Mouse (Mus musculus): ENCODE data around the gene Kctd14. TPM values are rescaled to one million over a fixed set of nuclear protein-coding genes. Genes with fewer than 3 reads are reported as not detected.

Kctd14 gene
- polyA plus RNA-seq, 1 experiment from 2014 or later, result 0.58 TPM

DNA sequence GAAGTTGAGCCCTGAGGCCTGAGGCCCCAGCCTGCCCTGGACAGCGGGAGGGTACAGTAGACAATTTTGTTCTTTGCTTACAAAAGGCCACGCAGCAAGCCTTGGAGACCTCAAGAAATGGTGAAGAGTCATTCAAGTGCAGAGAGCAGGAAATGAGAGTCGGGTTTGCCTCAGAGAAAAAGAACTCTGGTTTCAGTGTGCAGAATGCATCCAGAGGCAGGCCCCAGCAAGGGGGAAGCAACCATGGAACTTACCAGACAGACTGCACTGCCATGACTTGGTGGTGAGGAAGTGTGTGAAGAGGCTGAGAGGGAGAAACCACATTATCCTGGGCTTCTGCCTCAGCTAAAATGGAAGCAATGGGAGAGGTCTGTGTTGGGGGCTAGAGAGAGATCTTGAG, 4.5 kb downstream of the Kctd14 start:
- no peaks in the 10 kb centered on the region for H3K27me3 ChIP-seq (ENCODE audit: control insufficient read depth, insufficient read depth, low read length)
- no peak for ATAC-seq (ENCODE audit: low FRiP score, low TSS enrichment)
- no peak overlapping the region for H3K27ac ChIP-seq (ENCODE audit: low read depth, low read length)
- WGBS, result 53% methylated on average over 3 of the region's 3 CpGs
- H3K9ac ChIP-seq (ENCODE audit: low read depth, low read length), result no peak overlapping the region
- no peak overlapping the region for H3K4me2 ChIP-seq (replicated peaks; ENCODE audit: low read depth, low read length)
- H3K36me3 ChIP-seq (ENCODE audit: control insufficient read depth, insufficient read depth, low read length), result no peaks in the 10 kb centered on the region
- no peak overlapping the region for H3K4me3 ChIP-seq (ENCODE audit: low read length)
- no peaks in the 10 kb centered on the region for H3K9me3 ChIP-seq (ENCODE audit: control insufficient read depth, low read length)
- H3K4me1 ChIP-seq (ENCODE audit: control insufficient read depth, insufficient read depth, low read length), result peaks cover 5% of the 10 kb centered on the region; the same call in 1 of the 2 replicates

DNA sequence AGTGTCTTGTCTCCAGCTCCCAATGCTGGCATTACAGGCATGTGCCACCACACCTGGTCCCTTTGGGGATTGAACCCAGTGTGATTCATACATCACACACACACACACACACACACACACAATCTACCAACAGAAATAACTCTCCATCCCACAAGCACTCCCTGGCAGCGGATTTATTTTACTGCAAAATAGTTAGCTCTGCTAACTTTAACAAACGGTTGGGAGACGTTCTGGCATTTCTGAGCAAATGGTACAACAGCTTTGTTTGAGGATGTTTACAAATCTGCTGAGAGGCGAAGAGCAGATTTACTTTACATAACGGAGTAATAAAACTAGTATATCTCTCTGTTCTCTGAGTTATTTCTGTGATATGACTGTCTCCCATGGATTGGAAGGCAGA, 21.9 kb downstream of the Kctd14 start:
- WGBS, result 86% methylated on average over 5 of the region's 5 CpGs
- Histone ChIP-seq H3K9me3 (ENCODE audit: control insufficient read depth, low read length) (no peaks in the 10 kb centered on the region), H3K4me2 (replicated peaks; ENCODE audit: low read depth, low read length) (no peak overlapping the region), H3K4me3 (ENCODE audit: low read length) (no peak overlapping the region), H3K9ac (ENCODE audit: low read depth, low read length) (no peak overlapping the region), H3K4me1 (ENCODE audit: control insufficient read depth, insufficient read depth, low read length) (no peaks in the 10 kb centered on the region), H3K36me3 (ENCODE audit: control insufficient read depth, insufficient read depth, low read length) (no peaks in the 10 kb centered on the region), H3K27me3 (ENCODE audit: control insufficient read depth, insufficient read depth, low read length) (no peaks in the 10 kb centered on the region), H3K27ac (ENCODE audit: low read depth, low read length) (no peak overlapping the region)
- ATAC-seq (ENCODE audit: low FRiP score, low TSS enrichment), result no peak

DNA sequence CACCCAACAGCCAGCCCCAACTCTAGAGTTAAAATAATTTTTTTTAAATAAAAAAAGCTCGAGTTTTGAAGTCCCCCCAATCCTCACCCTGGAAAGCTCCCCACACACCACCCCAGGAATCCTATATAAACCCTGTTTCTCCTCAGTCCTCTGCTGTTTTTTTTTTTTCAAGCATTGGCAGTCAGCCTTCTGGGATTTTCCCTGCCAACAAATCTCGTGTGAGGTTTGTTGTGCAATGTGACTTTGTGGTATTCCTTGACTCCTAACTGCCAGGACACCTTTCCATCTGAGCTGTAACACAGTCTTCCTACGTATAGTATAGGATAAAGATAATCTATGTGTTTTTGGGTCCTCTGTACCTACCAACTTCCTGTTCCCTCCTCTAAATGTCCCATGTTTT, 28.2 kb downstream of the Kctd14 start:
- no peaks in the 10 kb centered on the region for H3K9me3 ChIP-seq (ENCODE audit: control insufficient read depth, low read length)
- 64% methylated on average over 3 of the region's 3 CpGs for WGBS
- no peak overlapping the region for H3K4me3 ChIP-seq (ENCODE audit: low read length)
- H3K27ac ChIP-seq (ENCODE audit: low read depth, low read length), result no peak overlapping the region
- no peak for ATAC-seq (ENCODE audit: low FRiP score, low TSS enrichment)
- no peaks in the 10 kb centered on the region for H3K36me3 ChIP-seq (ENCODE audit: control insufficient read depth, insufficient read depth, low read length)
- H3K27me3 ChIP-seq (ENCODE audit: control insufficient read depth, insufficient read depth, low read length), result no peaks in the 10 kb centered on the region
- no peak overlapping the region for H3K9ac ChIP-seq (ENCODE audit: low read depth, low read length)
- H3K4me2 ChIP-seq (replicated peaks; ENCODE audit: low read depth, low read length), result no peak overlapping the region
- H3K4me1 ChIP-seq (ENCODE audit: control insufficient read depth, insufficient read depth, low read length), result peaks cover 9% of the 10 kb centered on the region

DNA sequence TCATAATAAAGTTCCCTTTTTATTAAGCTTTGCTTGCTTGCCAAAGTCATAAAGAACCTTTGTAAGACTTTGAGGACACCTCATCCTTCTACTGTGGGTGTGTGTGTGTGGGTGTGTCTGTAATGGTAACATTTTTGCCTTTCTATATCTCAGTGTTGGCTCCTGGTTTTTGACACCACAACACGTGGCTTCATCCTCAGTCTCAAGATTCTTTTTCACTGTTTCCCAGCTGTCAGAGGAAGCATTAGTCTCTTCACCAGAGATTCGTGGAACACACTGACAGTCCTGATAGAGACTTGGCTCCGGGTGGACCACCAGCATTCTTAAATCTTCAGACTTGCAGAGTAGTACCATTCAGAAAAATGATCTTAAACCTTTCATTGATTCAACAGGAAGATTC, 29.2 kb downstream of the Kctd14 start:
- WGBS, result 26% methylated on average over 3 of the region's 3 CpGs
- Histone ChIP-seq H3K4me1 (ENCODE audit: control insufficient read depth, insufficient read depth, low read length) (peaks cover 9% of the 10 kb centered on the region), H3K4me2 (replicated peaks; ENCODE audit: low read depth, low read length) (peak overlapping the region; percentile 46), H3K27me3 (ENCODE audit: control insufficient read depth, insufficient read depth, low read length) (no peaks in the 10 kb centered on the region), H3K9ac (ENCODE audit: low read depth, low read length) (0 out of 2 replicates have a peak overlapping the region, but pooled peaks have one; percentile 2), H3K9me3 (ENCODE audit: control insufficient read depth, low read length) (no peaks in the 10 kb centered on the region), H3K36me3 (ENCODE audit: control insufficient read depth, insufficient read depth, low read length) (peaks cover 6% of the 10 kb centered on the region), H3K4me3 (ENCODE audit: low read length) (peak overlapping the region; percentile 83), H3K27ac (ENCODE audit: low read depth, low read length) (no peak overlapping the region)
- ATAC-seq (ENCODE audit: low FRiP score, low TSS enrichment), result no peak

DNA sequence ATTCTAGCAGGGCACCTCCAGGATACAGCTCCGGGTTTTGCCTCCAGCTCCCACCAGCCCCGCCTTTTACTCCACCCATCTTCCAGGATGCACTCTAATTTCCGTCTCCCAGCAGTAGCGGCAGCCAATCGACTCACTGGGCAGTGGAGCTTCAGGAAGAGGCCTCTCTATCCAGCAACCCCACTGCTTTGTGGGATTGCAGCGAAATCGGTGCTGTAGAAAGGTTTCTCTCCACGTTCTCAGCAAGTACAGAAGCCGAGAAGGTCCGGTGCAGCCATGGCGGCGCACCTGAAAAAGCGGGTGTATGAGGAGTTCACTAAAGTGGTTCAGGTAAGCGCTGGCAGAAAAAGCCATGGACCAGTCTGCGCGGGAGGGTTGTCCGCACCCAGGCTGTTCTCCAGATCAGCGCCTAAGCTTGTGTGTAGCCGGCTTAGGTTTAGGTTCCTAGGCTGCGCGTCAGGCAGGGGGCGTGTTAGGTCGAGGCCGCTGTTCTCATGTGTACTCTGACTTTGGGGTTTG, 29.8 kb downstream of the Kctd14 start, which contains the start of gene Ints4:
Gene Ints4 (plus strand): TSS at position 136 of the 519 bp plus-strand sequence.
- Histone ChIP-seq H3K9me3 (ENCODE audit: control insufficient read depth, low read length) (no peaks in the 10 kb centered on the region), H3K4me2 (replicated peaks; ENCODE audit: low read depth, low read length) (peak within 1 kb of the TSS; percentile 52), H3K27ac (ENCODE audit: low read depth, low read length) (peak within 1 kb of the TSS; percentile 70), H3K27me3 (ENCODE audit: control insufficient read depth, insufficient read depth, low read length) (no peaks in the 10 kb centered on the region), H3K9ac (ENCODE audit: low read depth, low read length) (peak within 1 kb of the TSS; percentile 75), H3K36me3 (ENCODE audit: control insufficient read depth, insufficient read depth, low read length) (peaks cover 12% of the 10 kb centered on the region), H3K4me1 (ENCODE audit: control insufficient read depth, insufficient read depth, low read length) (peaks cover 9% of the 10 kb centered on the region), H3K4me3 (ENCODE audit: low read length) (peak within 1 kb of the TSS; percentile 83)
- under 1% methylated on average over 24 of the region's 24 CpGs for WGBS
- peak; percentile 100 for ATAC-seq (ENCODE audit: low FRiP score, low TSS enrichment)

DNA sequence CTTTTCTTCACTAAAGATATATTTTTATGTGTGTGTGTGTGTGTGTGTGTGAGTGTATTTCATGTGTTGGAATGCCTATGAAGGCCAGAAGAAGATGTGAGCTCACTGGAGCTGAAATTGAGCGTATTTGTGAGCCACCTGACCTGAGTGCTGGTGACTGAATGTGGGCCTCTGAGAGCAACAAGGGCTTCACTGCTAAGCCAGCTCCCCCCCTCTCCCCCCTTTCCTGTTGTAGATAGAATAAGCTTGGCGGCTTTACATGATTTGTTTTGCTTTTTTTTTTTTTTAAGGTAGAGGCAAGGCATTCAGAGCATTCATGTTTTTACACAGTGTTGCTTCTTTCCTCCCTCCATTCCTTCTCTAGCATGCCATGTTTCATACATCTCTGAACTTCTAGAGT, 32.3 kb downstream of the Kctd14 start:
- no peaks in the 10 kb centered on the region for H3K27me3 ChIP-seq (ENCODE audit: control insufficient read depth, insufficient read depth, low read length)
- no peak overlapping the region for H3K9ac ChIP-seq (ENCODE audit: low read depth, low read length)
- H3K27ac ChIP-seq (ENCODE audit: low read depth, low read length), result no peak overlapping the region
- no peak overlapping the region for H3K4me3 ChIP-seq (ENCODE audit: low read length)
- H3K4me2 ChIP-seq (replicated peaks; ENCODE audit: low read depth, low read length), result no peak overlapping the region
- peaks cover 9% of the 10 kb centered on the region for H3K4me1 ChIP-seq (ENCODE audit: control insufficient read depth, insufficient read depth, low read length)
- no peak for ATAC-seq (ENCODE audit: low FRiP score, low TSS enrichment)
- 91% methylated on average over 2 of the region's 2 CpGs for WGBS
- H3K36me3 ChIP-seq (ENCODE audit: control insufficient read depth, insufficient read depth, low read length), result peaks cover 32% of the 10 kb centered on the region
- no peaks in the 10 kb centered on the region for H3K9me3 ChIP-seq (ENCODE audit: control insufficient read depth, low read length)

DNA sequence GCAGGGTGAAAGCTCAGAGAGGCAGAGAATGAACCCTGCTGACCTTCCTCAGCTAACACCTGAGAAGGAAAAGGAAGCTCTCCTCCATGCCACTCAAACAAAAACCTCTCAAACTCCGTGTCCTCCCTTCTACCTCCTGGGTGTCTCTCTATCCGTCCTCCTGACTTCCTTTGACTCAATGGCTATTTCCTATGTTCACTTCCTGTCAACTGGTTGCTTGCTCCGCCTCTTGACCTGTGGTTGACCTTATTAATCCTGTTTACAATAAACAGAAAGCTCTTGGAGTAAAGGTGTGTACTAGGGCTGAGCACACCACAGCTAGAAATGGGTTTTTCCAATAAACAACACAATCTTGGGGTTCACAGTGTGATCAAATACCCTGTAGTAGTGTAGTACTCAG, 40.0 kb downstream of the Kctd14 start:
- Histone ChIP-seq H3K27me3 (ENCODE audit: control insufficient read depth, insufficient read depth, low read length) (no peaks in the 10 kb centered on the region), H3K4me1 (ENCODE audit: control insufficient read depth, insufficient read depth, low read length) (no peaks in the 10 kb centered on the region), H3K27ac (ENCODE audit: low read depth, low read length) (no peak overlapping the region), H3K36me3 (ENCODE audit: control insufficient read depth, insufficient read depth, low read length) (peaks cover 54% of the 10 kb centered on the region), H3K9me3 (ENCODE audit: control insufficient read depth, low read length) (no peaks in the 10 kb centered on the region), H3K9ac (ENCODE audit: low read depth, low read length) (no peak overlapping the region), H3K4me2 (replicated peaks; ENCODE audit: low read depth, low read length) (no peak overlapping the region), H3K4me3 (ENCODE audit: low read length) (no peak overlapping the region)
- WGBS, result 58% methylated on average over 3 of the region's 3 CpGs
- no peak for ATAC-seq (ENCODE audit: low FRiP score, low TSS enrichment)

DNA sequence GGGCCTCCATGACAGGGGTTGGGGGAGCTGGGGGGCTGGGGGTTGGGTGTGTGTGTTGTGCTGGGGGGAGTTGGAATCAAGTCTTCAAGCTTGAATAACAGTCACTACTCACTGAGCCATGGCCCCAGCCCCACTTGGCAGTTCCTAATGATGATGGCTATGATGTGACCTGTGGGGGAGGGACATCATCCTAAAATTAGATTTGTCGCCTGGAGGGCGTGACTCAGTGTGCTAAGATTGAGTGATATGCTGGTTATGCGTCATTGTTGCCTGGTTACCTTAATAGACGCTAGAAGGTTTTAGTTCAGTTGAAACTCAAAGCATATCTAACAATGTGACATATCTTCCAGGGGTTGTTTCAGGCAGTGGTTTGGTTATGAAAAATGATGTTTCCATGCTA, 41.3 kb downstream of the Kctd14 start:
- Histone ChIP-seq H3K9ac (ENCODE audit: low read depth, low read length) (no peak overlapping the region), H3K27ac (ENCODE audit: low read depth, low read length) (no peak overlapping the region), H3K4me3 (ENCODE audit: low read length) (no peak overlapping the region), H3K36me3 (ENCODE audit: control insufficient read depth, insufficient read depth, low read length) (peaks cover 42% of the 10 kb centered on the region), H3K9me3 (ENCODE audit: control insufficient read depth, low read length) (no peaks in the 10 kb centered on the region), H3K4me1 (ENCODE audit: control insufficient read depth, insufficient read depth, low read length) (no peaks in the 10 kb centered on the region), H3K27me3 (ENCODE audit: control insufficient read depth, insufficient read depth, low read length) (no peaks in the 10 kb centered on the region), H3K4me2 (replicated peaks; ENCODE audit: low read depth, low read length) (no peak overlapping the region)
- 89% methylated on average over 4 of the region's 4 CpGs for WGBS
- ATAC-seq (ENCODE audit: low FRiP score, low TSS enrichment), result no peak

DNA sequence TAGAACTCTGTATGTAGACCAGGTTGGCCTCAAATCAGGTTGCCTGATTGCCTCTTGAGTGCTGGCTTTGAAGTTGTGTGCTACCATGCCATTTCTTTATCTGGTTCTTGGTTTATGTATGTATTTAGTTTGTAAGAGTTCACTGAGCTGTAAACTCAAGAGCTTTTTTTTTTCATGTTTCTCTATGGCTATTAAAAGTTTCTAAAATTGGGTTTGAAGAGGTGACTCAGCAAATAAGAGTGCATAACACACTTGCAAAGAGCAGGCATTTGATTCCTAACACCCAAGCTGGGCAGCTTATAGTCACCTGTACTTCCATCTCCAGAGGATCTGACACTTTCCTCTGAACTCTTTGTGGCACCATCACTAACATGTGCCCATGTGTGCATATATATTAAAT, 43.9 kb downstream of the Kctd14 start:
- Histone ChIP-seq H3K4me2 (replicated peaks; ENCODE audit: low read depth, low read length) (no peak overlapping the region), H3K27me3 (ENCODE audit: control insufficient read depth, insufficient read depth, low read length) (no peaks in the 10 kb centered on the region), H3K4me3 (ENCODE audit: low read length) (no peak overlapping the region), H3K9ac (ENCODE audit: low read depth, low read length) (no peak overlapping the region), H3K9me3 (ENCODE audit: control insufficient read depth, low read length) (no peaks in the 10 kb centered on the region), H3K36me3 (ENCODE audit: control insufficient read depth, insufficient read depth, low read length) (peaks cover 34% of the 10 kb centered on the region; the same call in 1 of the 2 replicates), H3K4me1 (ENCODE audit: control insufficient read depth, insufficient read depth, low read length) (no peaks in the 10 kb centered on the region), H3K27ac (ENCODE audit: low read depth, low read length) (no peak overlapping the region)
- ATAC-seq (ENCODE audit: low FRiP score, low TSS enrichment), result no peak
